Mouse (Mus musculus) cerebellum, postnatal 14 days (tissue): Measurements from ENCODE around the gene Pcdh9.

Experiments
- DNase-seq, 2 experiments: peaks; one replicate each; pipeline ENCODE4 v3.0.0; 2021; ENCODE audit warnings: mixed read lengths in 2 of 2

Pcdh9 gene

DNA sequence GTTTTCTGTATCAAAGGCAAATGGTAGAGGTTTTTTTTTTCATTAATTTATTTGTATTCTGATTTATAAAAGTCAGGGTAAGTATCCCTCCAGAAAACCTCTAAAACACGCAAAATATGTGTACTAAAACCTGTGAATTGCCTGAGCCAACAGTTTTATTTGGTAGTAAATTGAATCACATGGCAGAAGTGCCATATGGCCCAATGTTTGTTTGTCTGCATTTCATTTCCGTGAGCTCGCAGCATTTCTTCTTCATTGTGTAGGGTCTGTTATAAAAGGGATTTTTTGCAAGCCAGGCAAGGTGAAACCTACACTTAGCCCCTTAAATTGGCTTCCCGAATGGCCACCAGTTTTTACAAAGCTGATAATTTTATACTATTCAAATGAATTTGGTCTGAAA, 104.2 kb downstream of the Pcdh9 start:
- peak in 1 of 2 experiments; percentile 30 for DNase-seq

DNA sequence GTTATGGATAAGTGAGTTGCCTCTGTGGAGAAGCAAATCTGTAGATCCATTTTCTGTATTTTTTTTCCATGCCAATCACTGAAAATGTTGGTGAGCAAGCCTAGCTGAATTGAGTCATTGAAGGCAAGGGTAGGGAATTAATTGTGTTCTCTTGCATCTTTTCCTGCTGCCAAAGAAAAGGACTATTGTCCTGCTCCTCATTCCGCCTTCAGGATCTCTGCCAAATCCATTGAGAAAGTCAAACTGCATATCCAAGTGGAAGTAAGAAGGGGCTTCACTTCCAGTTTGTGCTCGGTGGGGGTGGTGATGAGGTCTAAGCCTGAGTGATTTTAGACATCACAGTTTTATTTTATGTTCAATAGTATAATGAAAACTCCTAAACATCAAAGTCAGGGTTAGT, 105.4 kb downstream of the Pcdh9 start:
- DNase-seq = peak; percentile 14 to 38

DNA sequence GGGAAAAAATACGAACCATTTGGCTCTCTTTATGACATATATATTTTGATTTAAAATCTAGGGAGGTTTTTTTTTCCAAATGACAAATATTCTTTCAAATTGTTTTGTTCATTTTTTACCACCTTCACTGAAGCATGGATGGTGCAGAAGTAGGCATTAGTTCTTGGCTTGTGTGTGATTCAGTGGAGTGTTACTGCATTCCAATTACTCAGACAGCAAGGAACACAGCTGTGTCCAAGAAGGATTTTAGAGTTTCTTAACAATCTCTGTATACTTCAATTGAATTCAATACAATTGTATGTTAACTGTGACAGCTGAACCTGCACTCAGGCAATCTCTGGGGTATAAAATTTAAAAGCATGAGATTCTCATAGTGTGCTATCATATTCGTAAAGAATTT, 127.6 kb downstream of the Pcdh9 start:
- no peak for DNase-seq

DNA sequence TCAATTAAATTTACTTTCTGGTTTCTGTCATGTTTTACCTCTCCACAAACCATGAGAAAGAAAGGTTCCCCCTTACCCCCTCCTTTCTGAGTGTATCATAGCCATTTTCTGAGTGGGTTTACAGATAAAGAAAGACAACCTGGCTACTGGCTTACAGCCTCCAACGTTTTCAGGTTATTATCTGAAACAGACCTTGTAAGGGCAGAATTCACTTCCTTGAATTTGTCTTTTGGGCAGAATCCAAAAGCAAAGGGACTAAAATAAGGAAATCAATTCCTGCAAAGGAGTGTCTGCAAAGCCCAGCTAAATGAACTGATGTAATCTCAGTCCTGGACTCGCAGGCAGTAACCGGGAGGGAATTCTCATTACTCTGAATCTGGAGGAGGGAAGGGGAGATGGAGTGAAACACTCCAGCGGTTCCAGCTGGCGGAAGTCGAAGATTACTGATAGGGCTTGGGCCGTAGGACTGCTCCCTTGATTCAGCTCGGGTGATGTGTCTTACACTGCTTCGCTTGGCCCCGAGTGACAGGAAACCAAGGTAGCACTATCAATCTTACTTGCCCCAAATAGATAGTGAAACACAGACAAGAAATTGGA, 156.3 kb downstream of the Pcdh9 start:
- no peak for DNase-seq

DNA sequence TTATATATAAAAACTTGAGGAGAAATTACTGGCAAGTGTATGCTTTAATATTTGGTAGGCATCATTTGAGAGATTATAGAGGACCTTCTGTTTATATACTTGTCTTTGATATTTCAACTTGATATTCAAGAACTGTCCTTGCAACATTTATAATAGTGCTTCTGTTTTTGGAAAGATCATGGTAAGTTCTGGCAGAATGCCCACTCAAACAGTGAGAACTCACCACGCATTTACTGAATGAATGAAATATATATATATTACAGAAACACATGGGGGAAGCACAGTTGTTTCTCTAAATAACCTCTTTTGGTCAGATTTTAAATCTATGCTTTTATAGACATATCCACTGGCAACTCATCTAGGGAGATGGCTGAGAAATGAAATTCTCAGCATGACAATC, 164.7 kb downstream of the Pcdh9 start:
- DNase-seq = peak; percentile 27 to 54

DNA sequence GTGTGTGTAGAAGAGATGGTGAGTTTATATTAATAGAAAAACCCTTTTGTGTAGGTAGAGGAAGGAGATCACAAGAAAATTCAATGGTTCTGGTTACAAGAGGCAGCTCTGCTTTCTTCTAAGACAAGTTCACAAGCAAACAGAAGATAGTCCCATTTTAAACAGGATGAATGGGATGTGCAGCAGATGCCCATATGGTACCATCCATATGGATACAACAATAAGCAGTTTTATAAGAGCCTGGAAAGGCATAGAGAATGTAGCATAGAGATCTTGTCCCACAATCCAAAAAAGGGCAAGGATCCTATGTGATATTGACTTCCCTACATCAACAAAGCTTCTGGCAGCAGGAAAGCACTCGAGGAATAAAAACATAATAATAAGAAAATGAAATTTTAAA, 171.3 kb downstream of the Pcdh9 start:
- DNase-seq = no peak

DNA sequence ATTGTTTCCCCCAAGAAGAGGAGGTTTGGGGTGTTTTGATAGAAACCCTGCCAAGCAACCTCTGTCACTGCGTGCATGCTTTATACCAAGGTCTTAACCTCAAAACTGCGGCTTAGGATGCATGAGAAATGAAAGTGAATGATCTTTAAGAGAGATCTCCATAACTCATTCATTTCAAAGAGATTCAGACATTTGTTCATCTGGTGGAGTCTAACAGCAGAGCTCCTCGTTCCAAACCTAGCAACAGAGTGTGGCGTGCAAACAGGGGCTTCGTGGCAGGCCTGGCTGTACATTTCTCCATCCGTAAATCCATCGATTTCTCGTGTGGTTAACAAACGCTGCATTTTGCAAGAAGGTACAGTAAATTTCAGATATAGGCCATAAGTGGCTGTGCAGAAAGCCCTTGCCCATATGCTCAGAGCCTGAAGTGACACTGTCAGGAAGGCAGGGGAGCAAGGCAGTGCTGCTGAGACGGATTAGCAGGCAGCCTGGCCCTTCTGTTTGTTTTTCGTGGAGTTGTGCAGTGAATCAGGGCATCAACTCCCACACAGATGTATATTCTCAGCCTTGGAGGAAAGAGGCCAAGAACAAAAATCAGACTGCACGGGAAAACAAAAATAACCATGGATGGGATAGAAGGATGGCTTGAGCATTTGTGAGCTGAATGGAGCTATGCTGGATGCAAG, 177.1 kb downstream of the Pcdh9 start:
- peak; percentile 61 to 75 for DNase-seq

DNA sequence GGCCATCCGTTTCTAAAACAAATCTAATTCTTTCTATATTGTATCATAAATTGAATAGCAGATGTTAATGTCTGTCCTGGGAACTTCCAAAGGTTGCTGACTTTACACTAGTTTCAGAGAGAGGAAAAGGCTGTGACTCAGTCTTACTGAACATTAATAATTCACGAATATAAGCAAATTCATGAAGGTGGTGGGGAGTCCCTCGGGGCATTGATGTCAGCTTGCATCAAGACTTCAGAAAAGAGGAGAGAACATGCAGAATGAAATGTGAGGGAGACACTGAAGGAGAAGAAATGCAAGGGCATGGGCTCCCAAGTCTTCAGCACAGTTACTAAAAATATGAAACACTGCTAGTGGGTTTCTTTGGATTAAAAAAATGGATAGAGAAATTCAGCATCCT, 181.8 kb downstream of the Pcdh9 start:
- no peak for DNase-seq

DNA sequence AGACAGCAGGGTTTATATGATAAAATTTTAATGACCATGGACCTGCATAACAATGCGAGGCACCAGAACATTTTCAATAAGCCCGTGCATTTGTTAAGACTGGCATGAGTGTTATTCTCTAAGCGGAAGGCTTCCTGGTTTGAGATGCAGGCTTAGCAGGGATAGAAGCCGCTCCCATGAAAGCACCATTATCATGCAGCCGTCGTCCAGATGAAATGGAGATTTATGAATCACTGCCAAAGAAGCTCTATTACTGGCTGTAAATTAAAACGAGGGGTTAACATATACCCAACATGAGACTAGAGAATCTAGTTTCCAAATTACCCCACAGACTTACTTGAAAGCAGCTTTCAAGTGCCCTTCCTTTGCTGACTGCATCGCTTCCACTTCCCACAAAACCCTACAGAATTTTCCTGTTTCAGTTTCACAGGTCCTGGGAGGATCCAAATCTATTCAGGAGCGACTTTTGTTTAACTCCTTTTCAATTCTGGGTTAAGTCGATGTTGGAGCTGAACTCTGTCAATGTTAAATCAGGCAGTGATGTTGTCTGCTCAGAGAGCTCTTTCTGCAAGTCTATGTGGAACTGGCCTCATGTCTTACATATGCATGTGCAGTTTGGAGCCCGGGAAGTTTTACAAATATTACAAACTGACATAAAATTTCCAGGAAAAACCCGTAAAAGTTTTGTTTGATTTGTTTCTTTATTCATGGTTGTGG, 188.9 kb downstream of the Pcdh9 start:
- DNase-seq = no peak

DNA sequence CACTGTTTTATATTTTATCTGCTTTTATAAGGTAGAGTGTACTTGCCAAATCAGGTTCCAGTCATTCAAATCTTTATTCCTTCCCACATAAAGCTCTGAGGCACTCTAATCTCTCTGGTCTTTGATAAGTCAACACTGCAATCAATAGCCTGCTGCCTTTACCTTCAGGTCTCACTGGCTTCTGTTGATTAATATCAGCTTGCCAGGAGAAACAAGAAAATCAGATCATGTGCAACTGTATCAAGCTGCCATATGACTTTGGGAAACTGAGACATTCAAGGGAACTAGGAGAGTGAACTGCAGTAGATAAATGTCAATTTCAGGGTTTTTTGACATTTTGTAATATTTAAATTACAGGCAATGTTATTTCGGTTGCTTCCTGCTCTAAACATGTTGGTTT, 189.6 kb downstream of the Pcdh9 start:
- DNase-seq = no peak

DNA sequence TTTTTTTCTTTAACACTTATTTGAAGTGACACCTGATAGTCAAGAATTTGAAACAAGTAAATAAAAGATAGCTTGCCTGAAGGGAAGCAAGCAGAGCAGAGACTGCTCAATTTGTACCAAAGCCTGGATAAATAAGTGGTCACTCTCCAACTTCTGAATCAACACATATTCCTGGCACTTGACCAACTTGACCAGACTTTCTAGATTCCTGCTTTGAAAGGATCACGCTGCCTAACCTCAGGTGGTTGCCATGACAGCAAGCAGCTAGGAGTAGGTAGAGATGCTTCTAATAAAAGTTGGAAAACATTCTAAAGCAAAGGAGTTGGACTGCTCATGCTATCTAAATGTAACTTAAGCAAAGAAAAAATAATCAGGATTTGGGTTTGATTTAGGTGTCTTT, 205.8 kb downstream of the Pcdh9 start:
- DNase-seq = peak; percentile 52 to 76

DNA sequence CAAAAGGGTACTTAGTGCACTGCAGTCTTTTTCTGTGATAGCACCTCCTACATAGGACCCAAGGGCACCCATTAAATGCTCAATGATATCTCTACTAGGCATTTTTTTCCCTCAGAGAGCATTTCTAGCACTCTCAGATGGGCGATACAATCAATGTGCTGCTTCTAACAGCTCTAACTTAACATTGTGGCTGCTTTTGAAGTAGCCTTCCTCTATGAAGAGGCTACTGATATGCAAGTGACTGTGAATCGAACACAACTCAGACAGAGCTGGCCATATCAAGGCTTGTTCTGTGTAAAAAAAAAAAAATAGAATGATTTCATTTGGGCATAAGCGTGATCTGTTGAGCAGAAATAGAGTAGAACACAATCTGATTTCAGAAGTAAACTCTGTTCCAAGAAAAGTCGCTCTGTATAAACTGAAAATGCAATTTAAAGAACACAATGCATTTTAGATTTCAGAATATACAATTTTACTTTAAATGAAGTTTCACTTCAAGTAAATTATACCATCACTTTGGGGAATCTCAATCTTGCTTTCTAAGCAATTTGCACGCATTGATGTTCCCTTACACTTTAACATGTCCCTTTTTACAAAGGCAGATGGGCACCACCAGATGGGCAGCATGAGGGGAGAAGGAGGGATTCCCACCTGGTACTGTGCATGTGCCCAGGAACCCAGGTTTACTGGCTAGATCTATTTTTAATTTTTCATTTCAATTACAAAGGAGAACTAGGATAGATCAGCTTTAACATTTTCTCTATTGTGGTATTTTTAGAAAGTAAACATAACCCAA, 215.0 kb downstream of the Pcdh9 start:
- peak; percentile 77 to 89 for DNase-seq

DNA sequence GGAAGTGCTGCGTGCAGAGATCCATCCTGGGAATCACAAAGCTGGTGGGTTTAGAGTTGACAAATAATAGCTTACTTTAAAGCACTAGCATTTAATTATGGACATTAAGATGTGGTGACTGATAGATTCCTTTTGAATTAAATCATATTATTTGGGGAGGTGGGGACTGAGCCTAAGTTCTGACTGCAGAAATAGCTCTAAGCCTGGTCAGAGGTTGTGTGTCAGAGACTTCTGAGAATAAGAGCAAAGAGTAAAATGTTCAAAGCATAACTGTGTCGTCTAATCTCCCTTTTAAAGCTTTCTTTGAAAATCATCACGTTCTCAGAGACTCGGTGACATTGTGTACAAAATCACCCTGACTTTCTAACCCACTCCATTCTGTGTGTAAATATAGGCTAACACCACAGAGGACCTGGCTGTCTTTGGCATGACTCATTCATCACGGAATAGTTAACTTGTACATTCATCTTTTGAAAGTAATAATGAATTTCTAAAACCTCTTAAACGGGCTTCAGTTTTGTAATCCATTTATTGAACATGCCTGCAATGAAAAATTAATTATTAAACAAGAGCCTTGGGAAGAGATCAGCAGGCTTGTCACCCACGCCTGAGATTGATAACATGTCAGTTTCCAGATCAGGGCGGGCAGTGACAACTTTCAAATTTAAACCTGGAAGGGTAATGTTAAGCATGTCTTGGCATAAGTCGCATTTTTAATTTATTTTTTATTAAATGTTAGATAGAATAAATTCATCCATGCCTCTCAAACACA, 236.3 kb downstream of the Pcdh9 start:
- no peak for DNase-seq

DNA sequence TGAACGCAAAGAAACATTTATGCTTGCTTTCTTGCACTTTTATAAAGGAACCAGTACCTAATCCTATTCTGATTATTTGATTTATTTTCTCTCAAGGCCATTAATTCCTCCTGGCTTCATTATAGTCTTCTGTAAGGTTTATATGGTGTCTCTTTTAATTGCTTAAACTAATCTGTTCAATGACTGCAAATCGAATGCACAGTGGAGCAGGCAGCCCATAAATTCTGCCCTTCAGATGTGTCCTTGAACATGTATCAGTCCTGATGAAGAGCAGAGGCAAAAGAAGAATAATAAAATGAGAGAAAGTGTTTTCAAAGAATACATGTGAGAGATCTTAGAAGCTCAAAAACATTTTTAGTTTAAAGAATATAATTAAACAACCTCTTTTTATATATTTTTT, 263.2 kb downstream of the Pcdh9 start:
- no peak for DNase-seq

DNA sequence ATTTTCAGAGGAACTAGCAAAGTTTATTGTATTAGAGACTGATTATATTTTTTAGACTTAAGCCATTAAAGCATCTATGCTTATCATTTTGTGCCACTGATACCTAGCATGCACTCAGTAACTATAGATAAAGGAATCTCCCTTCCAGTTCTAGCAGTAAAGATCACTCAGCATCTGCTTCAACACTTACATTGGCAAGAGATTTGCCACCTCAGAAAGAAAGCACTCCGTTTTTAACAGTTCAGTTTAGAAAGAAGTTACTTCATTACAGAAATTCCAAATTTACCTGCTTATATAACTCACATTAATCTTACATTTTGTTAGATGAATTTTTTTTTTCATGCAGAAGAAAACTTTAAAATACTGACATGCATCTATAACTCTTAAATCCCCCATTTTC, 266.3 kb downstream of the Pcdh9 start:
- DNase-seq = no peak

DNA sequence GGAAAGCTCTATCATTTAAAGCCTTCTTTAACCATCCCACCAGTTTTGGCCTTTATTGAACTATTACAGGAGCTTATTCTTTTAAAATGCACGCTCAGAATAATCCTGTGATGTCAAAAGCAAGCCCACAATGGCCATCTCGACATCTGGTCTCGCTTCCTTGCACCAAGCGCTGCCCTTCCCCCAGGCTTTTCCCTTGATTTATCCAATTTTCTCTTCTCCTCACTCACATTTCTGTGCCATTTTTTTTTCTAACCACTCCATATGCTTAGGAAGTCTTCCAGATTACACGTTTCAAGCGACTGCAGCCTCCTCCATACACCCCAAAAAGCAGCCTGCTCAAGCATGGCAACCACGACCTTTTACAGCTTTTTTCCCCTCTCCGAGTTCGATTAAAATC, 269.3 kb downstream of the Pcdh9 start:
- DNase-seq = peak; percentile 78 to 79

DNA sequence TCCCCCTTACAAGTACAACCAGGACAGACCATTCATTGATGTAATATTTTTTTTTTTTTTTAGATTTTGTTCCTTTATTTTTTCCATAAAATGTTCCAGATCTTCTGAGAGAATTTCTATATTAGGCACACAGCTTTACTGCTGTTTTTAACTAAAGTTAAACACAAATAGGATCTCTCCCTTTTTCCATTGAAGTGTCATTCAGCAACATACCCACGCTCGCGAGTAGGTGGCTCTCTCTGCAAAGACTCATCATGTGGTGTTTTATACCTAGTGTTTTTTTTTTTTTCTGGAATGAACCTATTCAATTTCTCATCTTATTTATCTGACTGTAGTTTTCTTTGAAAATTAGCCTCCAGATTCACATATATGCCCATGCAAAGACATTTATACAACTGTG, 282.9 kb downstream of the Pcdh9 start:
- no peak for DNase-seq

DNA sequence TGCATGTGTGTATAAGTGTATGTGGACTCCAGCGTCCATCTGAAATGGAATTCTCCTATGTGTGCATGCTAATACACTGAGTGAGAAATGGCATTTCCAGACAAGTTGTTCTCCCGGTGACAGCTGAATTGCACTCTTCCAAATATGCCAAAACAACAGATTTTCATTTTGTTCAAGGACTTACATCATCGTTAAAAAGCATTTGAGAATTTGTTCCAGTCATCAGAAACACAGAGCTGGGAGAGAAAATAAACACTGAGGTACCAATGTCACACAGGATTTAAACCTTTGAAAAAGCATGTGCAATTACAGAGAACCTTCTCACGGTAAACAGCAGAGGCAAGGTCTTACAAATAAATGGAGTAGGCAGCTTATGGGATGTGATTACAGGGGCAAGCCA, 290.5 kb downstream of the Pcdh9 start:
- peak in 1 of 2 experiments; percentile 19 for DNase-seq

DNA sequence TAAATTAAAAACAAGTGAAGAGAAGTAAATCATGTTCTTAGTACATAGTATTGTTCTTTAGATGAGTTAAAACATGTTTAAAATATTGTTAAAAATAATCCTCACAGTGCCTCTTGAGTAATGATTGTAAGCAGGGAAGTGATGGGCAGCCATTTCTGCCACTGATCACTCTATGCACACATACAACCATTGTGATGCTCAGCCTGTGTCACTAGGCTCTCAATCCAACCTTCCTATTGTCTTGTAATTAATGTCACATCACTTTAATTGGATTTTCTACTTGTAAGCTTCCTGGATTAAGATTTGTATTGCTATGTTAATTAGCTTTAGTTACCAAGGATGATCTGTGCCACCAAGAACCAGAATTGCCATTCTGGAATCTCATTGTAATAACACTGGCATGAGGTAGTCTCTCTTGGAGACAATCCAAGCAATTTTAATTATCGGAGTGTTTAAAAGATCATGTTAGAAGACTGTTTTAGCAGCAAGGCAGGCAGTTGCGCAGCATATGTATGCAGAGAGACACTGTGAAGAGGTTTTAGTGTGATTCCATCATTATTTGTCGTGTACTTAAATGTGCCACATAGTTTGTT, 305.0 kb downstream of the Pcdh9 start:
- DNase-seq = no peak

DNA sequence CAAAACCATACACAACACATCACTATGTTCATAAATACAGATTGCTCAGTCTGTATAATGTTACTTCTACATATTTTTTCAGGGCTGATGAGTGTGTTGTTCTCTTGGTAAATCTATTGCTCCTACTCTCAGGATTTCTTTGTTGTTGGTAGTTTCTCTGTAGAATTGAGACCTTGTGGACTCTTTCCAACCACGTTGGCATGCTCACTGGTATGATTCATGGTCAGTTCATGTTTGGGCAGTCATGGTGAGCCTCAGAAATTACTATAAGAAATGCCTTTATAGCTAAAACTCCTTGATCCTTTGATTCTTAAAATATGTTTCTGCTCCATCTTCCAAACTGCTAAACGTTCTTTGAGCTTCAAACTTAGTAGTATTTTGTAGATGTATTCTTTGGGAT, 326.1 kb downstream of the Pcdh9 start:
- DNase-seq = peak; percentile 32 to 36

DNA sequence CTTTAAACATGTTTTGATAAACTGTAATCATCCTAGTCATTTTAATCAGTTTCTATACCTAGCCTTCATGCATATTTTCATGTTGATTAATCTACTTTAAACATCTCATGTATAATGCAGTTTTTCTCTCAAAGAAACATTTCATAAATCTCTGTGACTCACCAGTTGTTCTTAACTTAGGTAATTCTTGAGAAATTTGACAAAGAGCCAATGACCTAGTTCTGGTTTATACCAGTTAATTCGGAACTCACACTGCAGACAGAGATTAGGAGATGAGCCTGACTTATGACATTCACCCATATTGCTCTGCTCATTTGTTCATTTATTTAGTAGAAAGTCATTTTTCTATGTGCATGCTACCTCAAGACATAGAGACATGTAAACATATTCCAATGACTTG, 328.9 kb downstream of the Pcdh9 start:
- DNase-seq = no peak

DNA sequence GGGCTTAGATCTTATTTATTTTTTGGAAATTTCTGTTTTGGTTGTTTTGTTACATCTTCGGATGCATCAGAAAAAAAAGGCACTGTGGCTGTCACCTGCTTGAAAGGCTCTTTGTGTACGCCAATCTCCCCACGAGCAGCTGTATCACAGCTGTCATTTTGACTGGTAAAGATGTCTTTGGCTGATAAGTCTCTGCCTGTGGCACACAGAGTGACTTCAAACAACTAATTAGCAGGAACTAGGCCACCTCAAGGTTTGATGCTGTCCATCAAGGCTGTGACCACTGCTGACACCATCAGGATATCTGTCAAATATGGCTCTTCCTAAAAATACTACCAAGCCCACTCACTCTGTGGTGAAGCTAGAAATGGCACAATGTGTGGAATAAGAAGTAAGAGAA, 336.7 kb downstream of the Pcdh9 start:
- no peak for DNase-seq
